In the genomic region with DNA sequence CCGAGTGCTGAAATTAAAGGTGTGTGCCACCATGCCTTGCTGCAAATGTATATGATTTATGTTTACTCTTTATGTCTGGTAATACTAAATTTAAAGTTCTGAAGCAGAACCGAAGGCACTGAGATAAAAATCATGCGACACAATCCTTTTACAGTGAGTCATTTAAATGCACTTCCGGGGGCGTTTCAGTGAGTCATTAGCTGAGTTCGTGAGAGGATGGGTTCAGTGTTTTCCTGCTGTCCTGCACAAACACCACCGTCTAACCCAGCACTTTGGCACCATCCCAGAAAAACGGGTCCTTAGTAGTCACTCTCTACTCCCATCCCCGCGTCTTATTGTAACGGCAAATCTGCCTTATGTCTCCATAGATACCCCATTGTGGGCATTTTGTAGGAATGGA, we compare ENCODE assay signal across 16 mouse cellular contexts. TPM values are rescaled to one million over a fixed set of nuclear protein-coding genes. Genes with fewer than 3 reads are reported as not detected.
A peak's percentile ranks its signal among the peaks of the same experiment; 100 is the strongest.
DNase-seq lines count a peak whose midpoint lies in the region; ATAC-seq lines count a peak whose summit lies in the region.
"Had no signal": no experiment of that assay in that cellular context is flagged by ENCODE, and none has a peak within 500 bp of the region (broad histone marks: within the 10 kb centered on the region; RNA-seq: fewer than 3 reads in every experiment).

No protein-coding gene starts in this region.

- intact Hi-C loops in gastrocnemius, postnatal 14 days (cut with DNase I; ENCODE audit: low total_unique reads): loop anchor here (2.0 to 5.0 kb wide), 2 partner anchors 47 to 127 kb away; partner anchors contain the start of gene Stk31

- WGBS in midbrain, embryonic 10.5 days: 83% methylated on average over 11 of the region's 11 CpGs
- WGBS in midbrain, embryonic 15.5 days: 41% methylated on average over 11 of the region's 11 CpGs

- H3K27me3 ChIP-seq in midbrain, embryonic 10.5 days (ENCODE audit: low read depth, poor library complexity, severe bottlenecking): no peaks in the 10 kb centered on the region
- no peaks in the 10 kb centered on the region for H3K27me3 ChIP-seq in midbrain, embryonic 15.5 days (replicated peaks)
- H3K27me3 ChIP-seq: forebrain, embryonic 15.5 days; limb, embryonic 12.5 days had no signal

- H3K4me3 ChIP-seq in midbrain, embryonic 10.5 days: no peak overlapping the region
- no peak overlapping the region for H3K4me3 ChIP-seq in midbrain, embryonic 15.5 days
- H3K4me3 ChIP-seq: embryonic facial prominence, embryonic 10.5 days; erythroblast, embryonic 14.5 days; forebrain, embryonic 15.5 days; gastrocnemius, adult 2 months; limb, embryonic 12.5 days had no signal

- H3K4me1 ChIP-seq in midbrain, embryonic 10.5 days: peaks cover 10% of the 10 kb centered on the region
- no peaks in the 10 kb centered on the region for H3K4me1 ChIP-seq in midbrain, embryonic 15.5 days
- H3K4me1 ChIP-seq: forebrain, embryonic 15.5 days; limb, embryonic 12.5 days had no signal

- H3K9ac ChIP-seq in midbrain, embryonic 15.5 days: no peak overlapping the region
- H3K9ac ChIP-seq: forebrain, embryonic 15.5 days; limb, embryonic 12.5 days; liver, embryonic 14.5 days had no signal

- H3K36me3 ChIP-seq in midbrain, embryonic 10.5 days: no peaks in the 10 kb centered on the region
- no peaks in the 10 kb centered on the region for H3K36me3 ChIP-seq in midbrain, embryonic 15.5 days (replicated peaks)
- H3K36me3 ChIP-seq: embryonic facial prominence, embryonic 10.5 days; forebrain, embryonic 15.5 days; limb, embryonic 12.5 days had no signal

- no peaks in the 10 kb centered on the region for H3K9me3 ChIP-seq in midbrain, embryonic 10.5 days (replicated peaks)
- no peaks in the 10 kb centered on the region for H3K9me3 ChIP-seq in midbrain, embryonic 15.5 days
- H3K9me3 ChIP-seq: embryonic facial prominence, embryonic 10.5 days; forebrain, embryonic 15.5 days; limb, embryonic 12.5 days had no signal

- peak; percentile 14 for DNase-seq in adrenal gland, postnatal 14 days
- no peak for DNase-seq in adrenal gland, adult (ENCODE audit: inconsistent age in 2 of 2, low spot score in 1 of 2)
- peak; percentile 5 for DNase-seq in midbrain, embryonic 10.5 days (ENCODE audit: low spot score)
- peak; percentile 47 for DNase-seq in ES-CJ7 (ENCODE audit: low read depth, low spot score)
- peak; percentile 53 for DNase-seq in induced T-regulatory cell, adult 2 months (ENCODE audit: low read depth)
- DNase-seq in ovary, postnatal 10 days (ENCODE audit: low spot score): no peak
- no peak for DNase-seq in gastrocnemius, postnatal 14 days

- no peak overlapping the region for H3K4me2 ChIP-seq in midbrain, embryonic 15.5 days
- H3K4me2 ChIP-seq: forebrain, embryonic 15.5 days; limb, embryonic 12.5 days had no signal

- ATAC-seq in midbrain, embryonic 15.5 days (replicated peaks): no peak

- no peak overlapping the region for H3K27ac ChIP-seq in midbrain, embryonic 10.5 days (replicated peaks)
- no peak overlapping the region for H3K27ac ChIP-seq in midbrain, embryonic 15.5 days
- H3K27ac ChIP-seq: embryonic facial prominence, embryonic 10.5 days; forebrain, embryonic 15.5 days; gastrocnemius, adult 2 months; limb, embryonic 12.5 days; liver, embryonic 14.5 days had no signal

RNA-seq across cellular contexts. Expression of gene Tra2a, which starts 6.1 kb away (rescaled TPM):
- 68.4 and 85.4 TPM in 2 replicates for total RNA-seq in adrenal gland, postnatal 14 days (2021)
- 121 and 126 TPM in 2 replicates for polyA plus RNA-seq in midbrain, embryonic 10.5 days (2016; fragmentation: Nextera tagmentation; extraction: Ambion mirVana)
- 123 and 128 TPM in 2 replicates for polyA plus RNA-seq in midbrain, embryonic 15.5 days (2015; fragmentation: Nextera tagmentation; extraction: Ambion mirVana)
- 10 to 100 TPM; 15.8 to 18.1 TPM for total RNA-seq in gastrocnemius, postnatal 14 days (2021)

RNA-seq across cellular contexts. Expression of gene Ccdc126, which starts 49.2 kb away (rescaled TPM):
- 9.7 and 9.9 TPM in 2 replicates for total RNA-seq in adrenal gland, postnatal 14 days (2021)
- 4.7 and 5.6 TPM in 2 replicates for polyA plus RNA-seq in midbrain, embryonic 10.5 days (2016; fragmentation: Nextera tagmentation; extraction: Ambion mirVana)
- 8.5 and 9.6 TPM in 2 replicates for polyA plus RNA-seq in midbrain, embryonic 15.5 days (2015; fragmentation: Nextera tagmentation; extraction: Ambion mirVana)
- total RNA-seq in gastrocnemius, postnatal 14 days (2021): 1 to 10 TPM; 2.3 to 2.5 TPM
- polyA plus RNA-seq: erythroblast, embryonic 14.5 days had no signal

RNA-seq across cellular contexts. Expression of gene Igf2bp3, which starts 55.2 kb away (rescaled TPM):
- 2.8 and 3.1 TPM in 2 replicates for total RNA-seq in adrenal gland, postnatal 14 days (2021)
- 134 and 148 TPM in 2 replicates for polyA plus RNA-seq in midbrain, embryonic 10.5 days (2016; fragmentation: Nextera tagmentation; extraction: Ambion mirVana)
- polyA plus RNA-seq in midbrain, embryonic 15.5 days (2015; fragmentation: Nextera tagmentation; extraction: Ambion mirVana): 25.2 and 26.9 TPM in 2 replicates
- 1 to 10 TPM in 1 of 2 experiments, under 1 TPM in 1; 0.86 to 1.1 TPM for total RNA-seq in gastrocnemius, postnatal 14 days (2021)
- total RNA-seq: heart, adult 8-10 months; left cerebral cortex, adult 8-10 months had no signal

Comparison
In these comparisons a context has a peak if more than half of its experiments do, and no peak if none do; other contexts are left out.
1. DNase-seq: peak in adrenal gland, postnatal 14 days (single experiment), midbrain, embryonic 10.5 days (single experiment), ES-CJ7 (single experiment) and induced T-regulatory cell, adult 2 months (single experiment); none in adrenal gland, adult (0 of 2), ovary, postnatal 10 days (single experiment) and gastrocnemius, postnatal 14 days (single experiment).